Mouse (Mus musculus): Measurements from ENCODE around the gene Rnf149. TPM values are rescaled to one million over a fixed set of nuclear protein-coding genes. Genes with fewer than 3 reads are reported as not detected.

Rnf149 gene
- total RNA-seq, 2 experiments from 2014 or later = 27.5 to 35.9 TPM

DNA sequence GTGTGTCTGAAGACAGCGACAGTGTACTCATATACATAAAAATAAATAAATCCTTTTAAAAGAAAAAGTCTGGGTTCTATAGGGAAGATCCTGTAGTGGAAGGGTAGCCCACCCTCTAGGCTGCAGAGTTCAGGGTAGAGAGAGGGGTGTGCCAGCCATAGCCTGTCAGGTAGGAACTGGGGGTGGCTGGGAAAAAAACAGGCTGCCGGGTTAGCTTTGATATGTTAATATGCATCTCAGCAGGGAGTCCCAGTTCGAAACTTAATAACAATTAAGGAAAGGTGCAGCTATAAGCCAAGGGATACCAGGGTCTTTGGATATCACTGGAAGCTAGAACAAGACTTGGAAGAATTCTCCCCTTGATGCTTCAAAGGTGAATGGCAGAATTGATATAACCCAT is 43.3 kb downstream of the Rnf149 start:
- no peak for ATAC-seq (replicated peaks; ENCODE audit: poor library complexity)

DNA sequence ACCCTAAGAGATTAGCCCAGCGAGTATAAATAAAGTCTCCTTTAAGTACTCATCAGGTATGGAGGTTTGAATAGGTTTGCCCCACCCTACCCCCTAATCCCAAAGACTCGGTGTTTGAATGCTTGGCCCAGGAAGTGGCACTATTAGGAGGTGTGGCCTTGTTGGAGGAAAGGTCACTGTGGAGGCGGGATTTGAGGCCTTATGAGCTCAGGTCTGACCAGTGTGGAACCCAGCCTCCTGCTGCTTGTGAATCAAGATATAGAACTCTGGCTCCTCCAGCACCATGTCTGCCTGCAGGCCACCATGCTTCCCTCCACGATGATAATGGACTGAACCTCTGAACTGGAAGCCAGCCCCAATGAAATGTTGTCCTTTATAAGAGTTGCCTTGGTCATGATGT is 46.2 kb downstream of the Rnf149 start:
- no peak for ATAC-seq (replicated peaks; ENCODE audit: poor library complexity)

DNA sequence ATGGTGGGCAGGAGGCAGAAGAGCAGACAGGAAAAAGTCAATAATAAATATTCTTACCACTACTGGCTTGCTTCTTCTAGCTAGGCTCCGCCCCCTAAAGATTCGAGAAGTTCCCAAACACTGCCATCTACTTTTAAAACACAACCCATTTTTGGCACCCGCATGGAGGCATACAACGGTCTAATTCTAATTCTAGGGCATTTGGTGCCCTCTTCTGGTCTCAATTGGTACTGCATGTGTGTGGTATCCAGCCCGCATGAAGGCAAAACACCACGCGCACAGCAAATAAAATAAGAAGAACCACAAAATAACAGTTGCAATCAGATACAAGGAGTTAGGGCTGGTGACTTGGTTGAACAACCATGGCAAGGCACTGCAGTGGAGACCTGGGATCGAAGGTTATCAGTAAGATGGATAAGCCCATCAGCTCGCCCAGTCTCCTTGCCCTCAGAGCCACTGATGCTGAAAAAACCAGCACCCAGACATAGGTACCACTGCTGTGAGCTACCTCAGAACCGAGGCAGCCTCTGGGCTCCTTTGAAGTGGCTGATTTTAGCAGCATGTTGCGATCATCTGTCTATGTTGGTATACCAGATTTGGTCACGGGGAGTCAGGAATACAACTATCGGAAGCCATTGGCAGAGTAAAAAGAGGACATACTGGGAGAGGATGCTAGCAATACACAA is 46.8 kb downstream of the Rnf149 start:
- ATAC-seq (replicated peaks; ENCODE audit: poor library complexity) = peak; percentile 79

DNA sequence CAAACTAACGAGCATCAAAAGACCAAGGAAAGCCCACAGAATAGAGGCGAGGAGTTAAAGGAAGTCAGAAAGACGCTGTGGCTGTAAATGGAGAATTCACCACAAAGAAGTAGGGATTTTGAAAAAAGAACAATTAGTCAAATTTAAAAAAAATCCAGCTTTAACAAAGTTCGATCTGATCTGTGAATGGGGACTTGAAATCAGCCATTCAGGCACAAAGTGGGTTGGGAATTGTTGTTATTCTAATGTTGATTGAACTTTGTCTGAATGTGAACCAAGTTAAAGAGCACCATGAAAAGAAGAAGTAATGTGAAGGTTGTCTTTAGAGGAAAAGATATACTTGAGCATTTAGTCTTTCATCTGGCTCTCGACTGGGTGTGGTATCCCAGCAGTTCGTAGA is 48.9 kb downstream of the Rnf149 start:
- no peak for ATAC-seq (replicated peaks; ENCODE audit: poor library complexity)

DNA sequence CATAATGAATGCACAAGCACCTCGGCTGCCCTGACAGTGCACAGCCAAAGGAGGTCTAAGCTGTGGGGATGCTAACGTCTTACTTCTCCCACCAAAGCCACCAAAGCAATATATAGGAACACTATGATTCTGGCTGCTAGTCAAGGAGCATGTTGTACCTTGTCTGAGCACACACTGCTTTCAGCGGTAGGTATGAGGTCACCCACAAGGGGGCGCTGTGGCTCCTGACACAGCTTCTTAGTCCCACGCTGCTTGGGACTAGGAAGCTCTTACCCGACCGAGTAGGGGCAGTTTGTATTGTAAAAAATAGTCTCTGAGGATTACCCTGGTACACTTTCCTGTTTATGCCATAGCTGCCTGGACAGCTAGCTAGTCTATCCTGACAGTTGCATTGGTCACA is 49.8 kb downstream of the Rnf149 start:
- ATAC-seq (replicated peaks; ENCODE audit: poor library complexity) = peak; percentile 68

DNA sequence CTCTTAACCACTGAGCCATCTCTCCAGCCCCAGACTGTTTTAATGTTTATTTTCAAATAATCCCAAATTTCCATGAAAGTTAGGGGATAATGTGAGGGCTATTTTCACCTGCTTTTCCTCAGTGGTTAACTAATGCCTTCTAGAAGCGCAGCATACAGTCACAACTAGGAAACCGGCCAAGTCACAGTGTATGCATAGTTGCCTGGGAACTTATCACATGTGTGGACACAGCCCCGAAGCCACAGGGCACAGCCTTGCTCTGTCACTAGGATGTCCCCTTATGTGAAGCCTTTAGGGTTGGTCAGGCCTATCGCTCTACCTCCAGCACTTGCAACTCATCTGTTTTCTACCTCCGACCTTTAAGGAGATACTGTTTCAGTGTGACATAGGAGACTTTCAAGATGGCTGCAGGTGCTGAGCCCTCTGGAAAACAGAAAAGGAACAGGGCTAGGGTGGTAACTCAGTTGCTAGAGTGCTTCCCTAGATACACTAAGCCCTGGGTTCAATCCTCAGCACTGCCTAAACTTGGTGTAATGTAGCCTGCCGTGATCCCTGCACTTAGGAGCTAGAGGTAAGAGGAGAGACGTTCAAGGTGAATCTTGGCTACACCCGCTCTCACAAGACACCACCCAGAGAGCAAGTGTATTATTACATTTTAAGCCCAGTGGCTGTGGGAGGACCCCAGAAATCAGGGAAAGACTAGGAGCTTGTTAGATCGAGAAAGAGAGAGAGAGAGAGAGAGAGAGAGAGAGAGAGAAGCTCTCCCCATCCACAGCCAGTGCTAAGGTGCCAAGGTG is 50.6 kb downstream of the Rnf149 start:
- no peak for ATAC-seq (replicated peaks; ENCODE audit: poor library complexity)

DNA sequence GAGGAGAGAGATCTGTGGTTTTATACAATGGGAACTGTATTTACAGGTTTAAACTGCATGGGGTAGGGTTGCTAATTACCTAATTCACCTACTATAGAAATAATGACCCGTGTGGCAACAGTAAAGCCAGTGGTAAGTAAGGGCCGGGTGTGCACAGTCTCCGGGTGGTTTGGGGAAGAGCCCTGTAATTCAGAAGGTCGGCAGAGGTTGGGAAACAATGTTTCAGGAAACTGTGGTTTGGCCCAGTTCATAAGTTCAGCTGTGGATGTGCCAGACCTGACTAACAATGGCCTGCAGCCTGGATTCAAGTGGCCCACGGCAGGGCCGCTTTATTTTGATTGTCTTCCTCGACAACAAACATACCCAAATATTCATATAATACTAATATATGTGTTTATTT is 51.4 kb downstream of the Rnf149 start:
- peak; percentile 78 for ATAC-seq (replicated peaks; ENCODE audit: poor library complexity)

GRCm38 (mm10) chr1:39522519-39522918 is 54.7 kb downstream of the Rnf149 start:
- ATAC-seq (replicated peaks; ENCODE audit: poor library complexity) = peak; percentile 62

- no peak for ATAC-seq (replicated peaks; ENCODE audit: poor library complexity)
These were observed 55.9 kb downstream of the Rnf149 start for GRCm38 (mm10) chr1:39521326-39521725.

DNA sequence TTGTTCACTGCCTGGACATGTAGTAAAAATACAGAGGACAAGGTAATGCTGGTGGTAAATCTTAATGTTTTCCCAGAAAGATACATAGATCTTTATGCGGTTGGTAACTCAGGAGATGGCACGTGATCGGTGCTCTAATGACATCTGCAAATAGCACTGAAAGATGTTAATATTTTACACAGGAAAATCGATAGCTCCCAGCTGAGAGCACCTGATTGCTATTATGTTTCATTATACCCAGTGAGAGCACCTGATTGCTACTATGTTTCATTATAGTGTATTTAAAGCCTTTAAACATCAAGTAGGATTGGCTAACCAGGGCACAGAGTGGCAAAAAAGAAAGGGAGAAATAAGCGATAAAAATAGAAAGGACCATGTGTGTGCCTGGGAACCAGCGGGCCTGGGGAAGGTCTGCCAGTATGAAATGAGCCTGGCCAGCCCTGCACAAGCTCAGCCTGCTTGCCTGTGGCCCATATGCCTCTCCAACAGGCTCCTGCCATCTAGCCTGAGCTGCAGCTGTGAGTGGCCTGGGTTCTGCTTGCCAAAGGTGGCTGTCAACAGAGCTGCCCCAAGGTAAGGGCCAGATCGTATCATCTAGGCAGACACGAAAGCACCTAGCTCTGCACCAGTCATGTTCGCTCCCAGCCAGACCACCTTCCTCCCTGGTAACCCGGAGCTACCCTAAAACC is 61.8 kb downstream of the Rnf149 start:
- no peak for ATAC-seq (replicated peaks; ENCODE audit: poor library complexity)

- ATAC-seq (replicated peaks; ENCODE audit: poor library complexity) = no peak
These were observed 65.0 kb downstream of the Rnf149 start for GRCm38 (mm10) chr1:39512183-39512582.

DNA sequence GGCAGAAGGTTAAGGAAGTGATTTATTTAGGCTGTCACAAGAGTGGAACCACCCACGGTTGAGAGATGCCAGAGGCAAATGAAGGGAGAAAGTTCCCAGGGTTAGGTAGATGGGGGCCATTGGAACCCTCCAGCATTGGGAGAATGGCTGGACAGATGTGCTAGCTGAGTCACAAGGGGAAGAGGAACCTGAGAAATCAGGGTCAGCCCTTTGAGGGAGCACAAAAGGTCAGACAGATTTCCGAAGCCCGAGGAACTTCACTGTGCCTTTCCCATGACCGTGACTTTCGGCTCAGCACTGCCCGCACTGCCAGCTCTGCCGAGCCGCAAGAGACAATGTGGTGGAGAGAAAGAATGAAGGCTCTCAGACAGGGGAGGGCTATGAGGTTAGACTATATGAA is 65.4 kb downstream of the Rnf149 start:
- ATAC-seq (replicated peaks; ENCODE audit: poor library complexity) = no peak

GRCm38 (mm10) chr1:39505600-39505999 is 71.6 kb downstream of the Rnf149 start:
- ATAC-seq (replicated peaks; ENCODE audit: poor library complexity) = no peak

DNA sequence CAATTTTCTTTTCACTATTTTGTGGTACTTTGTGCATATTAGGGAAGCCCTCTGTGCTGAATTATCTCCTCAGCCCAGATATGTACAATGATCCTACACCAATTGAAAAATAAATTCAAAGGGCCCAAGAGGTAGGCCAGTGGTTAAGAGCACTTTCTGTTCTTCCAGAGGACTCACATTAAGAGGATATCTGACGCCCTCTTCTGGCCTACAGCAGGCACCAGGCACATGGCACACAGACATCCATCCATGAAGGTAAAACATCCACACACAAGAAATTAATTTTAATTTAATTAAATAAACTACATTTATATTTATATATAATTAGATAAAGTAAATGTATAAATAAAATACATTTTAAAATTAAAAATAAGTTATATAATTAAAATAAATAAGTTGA is 72.9 kb downstream of the Rnf149 start:
- ATAC-seq (replicated peaks; ENCODE audit: poor library complexity) = peak; percentile 71

GRCm38 (mm10) chr1:39502817-39503633 is 74.2 kb downstream of the Rnf149 start:
- peak; percentile 88 for ATAC-seq (replicated peaks; ENCODE audit: poor library complexity)

Other genes with a start within 250 kb of the Rnf149 start
- gene Rpl31, start 209.6 kb downstream of the Rnf149 start, total RNA-seq (2015) = 2,167 and 2,499 TPM in 2 replicates
- gene Rpl31, start 209.6 kb downstream of the Rnf149 start, total RNA-seq (2017) = 497 and 660 TPM in 2 replicates
- gene Tbc1d8, start 98.7 kb downstream of the Rnf149 start, total RNA-seq (2015) = 27.7 and 29.1 TPM in 2 replicates
- 13.0 and 15.9 TPM in 2 replicates for gene Tbc1d8, start 98.7 kb downstream of the Rnf149 start, total RNA-seq (2017)
- 24.4 and 32.5 TPM in 2 replicates for gene Cnot11, start 42.4 kb downstream of the Rnf149 start, total RNA-seq (2015)
- gene Cnot11, start 42.4 kb downstream of the Rnf149 start, total RNA-seq (2017) = 25.4 and 29.1 TPM in 2 replicates
- gene Creg2, start 74.1 kb upstream of the Rnf149 start, total RNA-seq (2015) = not detected in 2 replicates
- not detected in 2 replicates for gene Creg2, start 74.1 kb upstream of the Rnf149 start, total RNA-seq (2017)
- 0.10 and 0.59 TPM in 2 replicates for gene Rfx8, start 143.6 kb upstream of the Rnf149 start, total RNA-seq (2015)
- 0.34 and 0.62 TPM in 2 replicates for gene Rfx8, start 143.6 kb upstream of the Rnf149 start, total RNA-seq (2017)
- gene Gm3646, start 227.9 kb upstream of the Rnf149 start, total RNA-seq (2015) = not detected in 2 replicates
- not detected in 2 replicates for gene Gm3646, start 227.9 kb upstream of the Rnf149 start, total RNA-seq (2017)